Mouse (Mus musculus) MN1 (cell line): ENCODE results near the gene Tmem121.
"Not testable (repeated sequence)": the region's sequence is repeated elsewhere in the genome, so short reads cannot be mapped to it uniquely, and the experiment has no call there.

Experiments used
- DNase-seq: peaks from one replicate; pipeline ENCODE4 v3.0.0-alpha.2; 2016; ENCODE audit warnings: low spot score

Tmem121 gene

GRCm38 (mm10) chr12:113220447-113220846, 34.7 kb downstream of the Tmem121 start:
- DNase-seq = peak; percentile 66

GRCm38 (mm10) chr12:113221289-113221688, 35.6 kb downstream of the Tmem121 start:
- no peak for DNase-seq

GRCm38 (mm10) chr12:113222121-113222636, 36.4 kb downstream of the Tmem121 start:
- DNase-seq = peak; percentile 72

GRCm38 (mm10) chr12:113222748-113223147, 37.0 kb downstream of the Tmem121 start:
- DNase-seq = peak; percentile 57

GRCm38 (mm10) chr12:113224206-113224605, 38.5 kb downstream of the Tmem121 start:
- DNase-seq = no peak

GRCm38 (mm10) chr12:113224687-113225091, 39.0 kb downstream of the Tmem121 start:
- no peak for DNase-seq

- no peak for DNase-seq
These were observed 42.4 kb downstream of the Tmem121 start for GRCm38 (mm10) chr12:113227970-113228593.

- no peak for DNase-seq
These were observed 45.0 kb downstream of the Tmem121 start for GRCm38 (mm10) chr12:113230741-113231140.

- DNase-seq = not testable (repeated sequence)
These were observed 46.0 kb downstream of the Tmem121 start for GRCm38 (mm10) chr12:113231551-113232263.

- not testable (repeated sequence) for DNase-seq
These were observed 46.6 kb downstream of the Tmem121 start for GRCm38 (mm10) chr12:113232264-113232750.
